Mouse (Mus musculus): ENCODE data around the gene Gon7.

Gene Gon7

GRCm38 (mm10) chr12:102757689-102758402 lies at the start of gene Gon7, which contains the start of the genes Gm28051 and Ubr7:
TSS of gene Gon7 (minus strand) at chr12:102757803.
TSS of gene Gm28051 (minus strand) at chr12:102757765.
TSS of gene Ubr7 (plus strand) at chr12:102757967.
- TF ChIP-seq GATA4 (IDR thresholded peaks at IDR 0.05; ENCODE audit: insufficient replicate concordance, low read length): no peak

DNA sequence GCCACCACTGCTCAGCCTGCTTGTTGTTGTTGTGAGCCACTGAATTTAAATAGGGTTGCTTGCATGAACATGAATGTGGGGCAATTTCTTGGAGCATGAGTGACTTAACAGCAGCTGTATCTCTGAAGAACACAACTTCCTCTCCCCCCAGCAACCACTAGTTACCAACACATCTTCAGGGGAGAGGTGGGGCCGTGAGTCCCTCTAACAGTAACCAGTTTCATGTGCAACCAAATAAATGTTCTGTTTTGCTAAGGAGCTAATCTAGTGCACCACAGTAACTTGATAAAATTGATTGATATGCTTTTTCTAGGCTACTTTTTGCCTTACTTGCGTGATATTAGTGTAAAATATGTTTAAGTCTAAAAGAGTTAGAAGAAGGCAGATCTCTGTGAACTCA lies 41.9 kb upstream of the Gon7 start:
- no peak for TF ChIP-seq GATA4 (IDR thresholded peaks at IDR 0.05; ENCODE audit: insufficient replicate concordance, low read length)

DNA sequence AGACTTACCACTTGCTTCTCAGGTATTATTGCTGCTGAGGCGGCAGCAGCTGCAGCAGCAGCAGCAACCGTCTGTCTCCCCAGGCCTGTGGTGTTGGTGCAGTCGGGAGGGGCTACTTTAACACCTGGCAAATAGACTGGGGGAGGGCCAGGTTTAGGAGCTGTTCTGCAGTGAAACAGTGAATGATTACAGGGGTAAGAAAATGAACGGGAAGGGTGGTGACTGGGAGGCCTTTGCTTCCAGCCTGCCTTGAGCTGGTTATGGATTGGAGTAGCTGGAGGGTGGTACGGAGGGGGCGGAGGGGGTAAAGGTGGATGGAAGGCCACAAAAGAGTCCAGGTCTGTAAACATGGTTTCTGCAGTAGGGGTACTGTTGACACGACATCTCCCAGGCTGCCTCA lies 30.3 kb upstream of the Gon7 start:
- TF ChIP-seq GATA4 (IDR thresholded peaks at IDR 0.05; ENCODE audit: insufficient replicate concordance, low read length): no peak

- no peak for TF ChIP-seq GATA4 (IDR thresholded peaks at IDR 0.05; ENCODE audit: insufficient replicate concordance, low read length)
Observed at GRCm38 (mm10) chr12:102785593-102785985, 28.0 kb upstream of the Gon7 start.

DNA sequence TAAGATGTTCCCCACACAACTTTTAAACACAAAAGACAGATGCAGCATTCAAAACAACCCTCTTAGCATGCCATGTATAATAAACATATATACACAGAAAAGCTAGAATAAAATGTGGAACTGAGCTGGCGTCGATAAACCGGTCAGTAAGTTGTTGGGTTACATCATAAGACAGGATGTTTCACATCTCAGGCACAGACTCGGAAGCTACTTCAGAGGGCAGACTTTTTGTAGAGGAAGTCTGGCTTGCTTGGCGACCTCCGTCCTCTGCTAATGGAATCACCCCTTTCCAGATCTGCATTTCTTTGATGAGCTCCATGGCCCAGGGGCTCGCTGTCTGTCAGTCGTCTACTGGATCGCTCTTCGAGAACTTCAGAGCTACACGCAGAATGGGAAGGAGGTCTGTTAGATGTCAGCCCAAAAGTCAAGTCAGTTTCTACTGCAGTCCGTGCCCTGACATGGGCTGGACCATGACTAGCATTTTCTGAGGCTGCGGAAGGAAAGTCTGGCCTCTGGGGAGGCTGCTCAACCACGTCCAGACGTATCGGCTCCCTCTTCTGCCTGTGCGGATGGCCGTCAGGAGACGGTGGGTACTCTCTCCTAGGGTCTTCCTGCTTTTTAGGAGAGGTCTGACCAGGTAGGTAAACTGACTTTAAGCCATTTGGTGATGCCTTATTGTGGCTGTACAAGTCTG lies 27.4 kb upstream of the Gon7 start:
- TF ChIP-seq GATA4 (IDR thresholded peaks at IDR 0.05; ENCODE audit: insufficient replicate concordance, low read length): no peak

GRCm38 (mm10) chr12:102782841-102783240 lies 25.2 kb upstream of the Gon7 start:
- TF ChIP-seq GATA4 (IDR thresholded peaks at IDR 0.05; ENCODE audit: insufficient replicate concordance, low read length): no peak

DNA sequence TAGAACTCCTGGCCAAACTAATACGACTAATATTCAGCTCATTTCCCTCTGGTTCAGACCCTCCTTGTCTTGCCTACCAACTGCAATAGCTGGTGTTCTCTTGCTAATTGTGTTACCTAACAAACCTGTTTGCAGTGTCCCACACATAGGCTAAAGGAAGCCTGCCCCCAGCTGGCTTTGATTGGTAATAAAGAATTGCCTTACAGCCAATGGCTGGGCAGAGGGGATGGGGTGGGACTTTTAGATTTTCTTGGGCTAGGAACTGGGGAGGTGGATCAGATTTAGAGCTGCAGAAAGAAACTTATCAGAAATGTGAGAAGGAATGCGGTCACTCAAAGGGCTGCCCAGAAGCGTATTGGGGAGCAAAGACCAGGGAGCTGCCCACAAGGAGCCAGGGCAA lies 21.8 kb upstream of the Gon7 start:
- no peak for TF ChIP-seq GATA4 (IDR thresholded peaks at IDR 0.05; ENCODE audit: insufficient replicate concordance, low read length)

- no peak for TF ChIP-seq GATA4 (IDR thresholded peaks at IDR 0.05; ENCODE audit: insufficient replicate concordance, low read length)
Observed at GRCm38 (mm10) chr12:102778151-102778550, 20.5 kb upstream of the Gon7 start.

DNA sequence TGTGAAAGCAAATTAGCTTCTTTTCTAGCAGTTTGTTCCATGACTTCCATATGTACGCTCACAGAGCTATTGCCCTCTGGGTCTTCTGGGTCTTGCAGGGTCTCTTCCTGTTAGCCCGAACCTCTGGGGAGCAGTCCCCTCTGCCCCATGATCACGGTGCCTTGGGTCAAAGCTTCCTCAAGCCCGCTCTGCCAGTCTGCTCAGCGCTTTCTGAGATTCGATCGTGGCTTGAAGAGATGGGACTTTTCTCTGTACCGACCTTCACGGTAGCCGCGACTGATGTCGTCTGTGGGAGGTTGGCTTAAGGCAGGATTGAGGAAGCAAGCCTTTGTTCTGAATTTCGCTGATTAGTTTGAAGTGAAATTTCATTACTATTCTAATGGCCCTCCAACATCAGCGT lies 18.4 kb upstream of the Gon7 start:
- no peak for TF ChIP-seq GATA4 (IDR thresholded peaks at IDR 0.05; ENCODE audit: insufficient replicate concordance, low read length)

DNA sequence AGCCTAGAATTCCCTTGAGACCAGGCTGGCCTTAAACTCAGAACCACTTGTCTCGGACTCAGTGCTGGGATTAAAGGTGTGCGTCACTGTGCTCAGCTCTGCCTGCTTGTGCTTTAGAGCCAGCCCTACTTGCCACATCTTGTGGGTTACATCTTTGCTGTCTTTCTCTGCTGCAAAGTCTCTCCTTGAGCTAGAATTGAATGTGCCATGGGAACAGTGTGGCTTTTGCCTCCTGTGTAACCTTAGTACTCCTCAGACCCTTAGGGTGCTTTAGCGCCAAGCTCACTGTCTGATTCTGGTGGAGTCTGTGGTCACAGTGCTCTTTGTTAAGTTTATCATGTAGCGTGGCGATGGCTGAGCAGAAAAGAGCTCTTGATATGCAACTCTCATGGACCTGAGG lies 15.1 kb upstream of the Gon7 start:
- TF ChIP-seq GATA4 (IDR thresholded peaks at IDR 0.05; ENCODE audit: insufficient replicate concordance, low read length): no peak

DNA sequence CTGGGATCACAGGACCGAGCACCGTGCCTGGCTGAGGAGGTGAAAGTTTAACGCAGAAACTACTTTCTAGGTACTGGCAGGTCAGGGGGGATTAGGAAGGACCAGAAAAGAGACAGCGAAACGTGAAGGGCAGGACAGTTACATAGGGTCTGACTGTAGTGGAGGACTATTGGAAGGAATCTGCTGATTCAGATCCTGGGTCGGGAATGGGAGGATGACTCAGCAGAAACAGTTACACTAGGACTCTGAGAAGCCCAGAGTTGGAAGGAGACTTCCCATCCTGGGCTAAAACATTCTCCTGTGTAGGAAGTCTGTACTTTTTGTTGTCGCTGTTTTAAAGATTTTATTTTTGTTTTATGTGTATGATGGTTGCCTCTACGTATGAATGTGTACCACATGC lies 14.0 kb upstream of the Gon7 start:
- no peak for TF ChIP-seq GATA4 (IDR thresholded peaks at IDR 0.05; ENCODE audit: insufficient replicate concordance, low read length)

DNA sequence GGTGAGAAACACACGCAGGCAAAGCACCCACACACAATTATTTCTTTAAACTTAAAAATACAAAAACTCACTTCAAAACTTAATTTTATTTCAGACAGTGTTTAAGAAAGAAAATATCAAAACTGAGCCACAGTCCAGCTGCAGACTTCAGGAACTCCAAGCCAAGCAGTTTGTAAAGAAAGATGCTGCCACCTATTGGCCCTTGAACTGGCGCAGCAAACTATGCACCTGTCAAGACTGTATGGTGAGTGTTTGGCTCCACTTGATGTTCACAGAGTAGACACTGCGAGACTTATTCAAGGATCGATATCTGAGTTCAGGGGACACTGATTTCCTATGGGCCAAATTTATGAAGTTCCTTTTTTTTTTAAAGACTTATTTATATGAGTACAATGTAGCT lies 11.4 kb upstream of the Gon7 start:
- TF ChIP-seq GATA4 (IDR thresholded peaks at IDR 0.05; ENCODE audit: insufficient replicate concordance, low read length): no peak

DNA sequence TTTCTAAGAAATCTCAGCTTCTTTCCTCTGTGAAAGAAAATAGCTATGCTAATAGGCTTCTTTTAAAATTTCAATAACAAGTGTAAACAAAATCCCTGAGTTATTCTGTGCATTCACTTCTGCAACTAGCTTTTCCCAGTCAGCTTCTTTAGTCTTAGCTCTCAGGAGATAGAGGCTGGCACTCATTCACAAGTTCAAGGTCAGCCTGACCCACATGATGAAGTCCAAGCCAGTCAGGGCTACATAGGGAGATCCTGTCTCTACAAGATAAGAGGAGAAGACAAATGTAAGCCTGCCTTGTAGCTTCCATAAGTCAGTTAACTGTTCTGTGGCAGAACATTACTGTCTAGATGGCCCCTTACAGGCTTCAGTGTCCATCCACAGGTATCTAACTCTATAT lies 6.1 kb upstream of the Gon7 start:
- no peak for TF ChIP-seq GATA4 (IDR thresholded peaks at IDR 0.05; ENCODE audit: insufficient replicate concordance, low read length)

DNA sequence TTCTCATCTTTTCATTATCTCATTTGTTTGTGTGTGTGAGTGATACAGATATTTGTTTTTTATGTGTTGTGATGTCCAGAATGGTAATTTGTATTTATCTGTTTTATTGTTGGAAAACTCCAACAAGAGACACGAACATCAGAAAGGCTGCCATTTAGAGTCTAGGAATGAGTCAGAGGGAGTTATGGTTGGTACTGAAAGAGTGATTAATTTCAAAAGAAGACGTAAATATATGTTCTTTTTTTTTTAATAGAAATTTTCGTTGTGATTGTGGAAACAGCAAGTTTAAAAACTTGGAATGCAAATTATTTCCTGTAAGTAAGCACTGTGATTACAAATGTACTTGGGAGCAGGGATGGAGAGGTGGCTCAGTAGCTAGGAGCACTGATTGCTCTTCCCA lies 4.1 kb upstream of the Gon7 start:
- TF ChIP-seq GATA4 (IDR thresholded peaks at IDR 0.05; ENCODE audit: insufficient replicate concordance, low read length): no peak

DNA sequence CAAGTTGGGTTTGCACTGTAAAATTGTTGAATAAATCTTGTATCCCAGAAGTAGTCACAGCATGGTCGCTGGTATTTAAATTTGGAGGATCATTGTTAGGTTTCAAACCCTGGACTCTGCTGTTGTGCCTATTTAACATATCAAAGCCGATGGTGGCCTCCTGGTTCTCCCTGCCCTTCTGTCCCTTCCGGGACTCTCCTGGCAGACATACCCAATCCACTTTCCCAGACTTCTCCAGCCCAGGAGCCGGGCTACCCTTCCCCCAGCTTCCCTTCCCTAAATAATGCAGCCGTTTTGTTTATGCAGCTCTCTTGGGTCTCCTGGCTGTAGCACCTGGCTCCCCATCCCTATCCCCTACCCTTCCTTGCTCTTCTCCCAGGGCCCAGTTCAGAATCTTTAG lies 1.3 kb upstream of the Gon7 start:
- TF ChIP-seq GATA4 (IDR thresholded peaks at IDR 0.05; ENCODE audit: insufficient replicate concordance, low read length): no peak

- no peak for TF ChIP-seq GATA4 (IDR thresholded peaks at IDR 0.05; ENCODE audit: insufficient replicate concordance, low read length)
Observed at GRCm38 (mm10) chr12:102758403-102758756, 777 bp upstream of the Gon7 start, which contains the start of gene Gm20604. TSS of gene Gm20604 (minus strand) at chr12:102758672.
